Mouse (Mus musculus) megakaryocyte-erythroid progenitor cell, adult 5-6 weeks (primary cell): ENCODE data around the gene 2510039O18Rik. TPM values are rescaled to one million over a fixed set of nuclear protein-coding genes. Genes with fewer than 3 reads are reported as not detected.

Experiments
- ATAC-seq: replicated peaks from 2 replicates; pipeline ENCODE4 v1.8.0; 2016; ENCODE audit warnings: mild to moderate bottlenecking, inconsistent platforms; ENCODE audit not compliant: severe bottlenecking, poor library complexity, low FRiP score, low TSS enrichment
- total RNA-seq, 2 experiments: library from RNA; stranded (forward) in 1 of 2; stranded (reverse) in 1 of 2; fragments of 200-1000, 215-1000 nt in 1 of 2; fragments of >200 nt in 1 of 2; fragmentation: Nextera tagmentation in 1 of 2; gene quantifications; 2 replicates each; pipeline ENCODE4 v1.2.3; 2014 to 2017

2510039O18Rik gene
- total RNA-seq, 2 experiments from 2014 or later, result 23.7 to 27.4 TPM

- ATAC-seq, result no peak
These were observed 4.8 kb upstream of the 2510039O18Rik start for GRCm38 (mm10) chr4:147935904-147936303.

- peak; percentile 70 for ATAC-seq
These were observed 4.3 kb upstream of the 2510039O18Rik start, which contains the start of gene Plod1 for GRCm38 (mm10) chr4:147936331-147936954. TSS of gene Plod1 (minus strand) at chr4:147936767.

GRCm38 (mm10) chr4:147937021-147937420 lies 3.7 kb upstream of the 2510039O18Rik start:
- ATAC-seq, result no peak

- no peak for ATAC-seq
These were observed 3.2 kb upstream of the 2510039O18Rik start for GRCm38 (mm10) chr4:147937486-147937885.

- ATAC-seq, result no peak
These were observed 2.3 kb upstream of the 2510039O18Rik start for GRCm38 (mm10) chr4:147938148-147939096.

GRCm38 (mm10) chr4:147940111-147940510 lies 584 bp upstream of the 2510039O18Rik start:
- ATAC-seq, result no peak

GRCm38 (mm10) chr4:147941045-147942020 lies 638 bp downstream of the 2510039O18Rik start:
- ATAC-seq, result peak; percentile 23

- ATAC-seq, result no peak
These were observed 2.3 kb downstream of the 2510039O18Rik start for GRCm38 (mm10) chr4:147943005-147943404.

- ATAC-seq, result no peak
These were observed 6.8 kb downstream of the 2510039O18Rik start for GRCm38 (mm10) chr4:147947511-147947910.

- peak; percentile 71 for ATAC-seq
These were observed 12.9 kb downstream of the 2510039O18Rik start for GRCm38 (mm10) chr4:147953590-147953989.

- peak; percentile 72 for ATAC-seq
These were observed 16.4 kb downstream of the 2510039O18Rik start for GRCm38 (mm10) chr4:147957141-147957540.

- ATAC-seq, result peak; percentile 77
These were observed 19.5 kb downstream of the 2510039O18Rik start for GRCm38 (mm10) chr4:147959881-147960831.

- ATAC-seq, result no peak
These were observed 22.1 kb downstream of the 2510039O18Rik start for GRCm38 (mm10) chr4:147962781-147963180.

- ATAC-seq, result no peak
These were observed 22.9 kb downstream of the 2510039O18Rik start for GRCm38 (mm10) chr4:147963623-147964022.

- no peak for ATAC-seq
These were observed 25.0 kb downstream of the 2510039O18Rik start for GRCm38 (mm10) chr4:147965712-147966111.

GRCm38 (mm10) chr4:147968816-147969215 lies 28.1 kb downstream of the 2510039O18Rik start:
- no peak for ATAC-seq

- ATAC-seq, result no peak
These were observed 28.6 kb downstream of the 2510039O18Rik start for GRCm38 (mm10) chr4:147969337-147969736.

- no peak for ATAC-seq
These were observed 35.5 kb downstream of the 2510039O18Rik start for GRCm38 (mm10) chr4:147976237-147976636.
